Mouse (Mus musculus) limb, embryonic 13.5 days (tissue): ENCODE measurements around the gene Zmat5. TPM values are rescaled to one million over a fixed set of nuclear protein-coding genes. Genes with fewer than 3 reads are reported as not detected.

Experiments used
- polyA plus RNA-seq: library from polyadenylated mRNA; unstranded; fragments of >200 nt; fragmentation: Nextera tagmentation; extraction: Ambion mirVana; gene quantifications from 2 replicates; pipeline ENCODE4 v1.2.1, GENCODE M21; 2015

Gene Zmat5
- polyA plus RNA-seq, 1 experiment from 2014 or later = 63.4 TPM

Other genes with a start within 250 kb of the Zmat5 start
- 27.6 and 30.4 TPM in 2 replicates for gene Mtmr3, start 109.8 kb upstream of the Zmat5 start, polyA plus RNA-seq
- not detected in 2 replicates for gene Gm11032, start 84.6 kb upstream of the Zmat5 start, polyA plus RNA-seq
- 31.0 and 33.5 TPM in 2 replicates for gene Ascc2, start 66.9 kb upstream of the Zmat5 start, polyA plus RNA-seq
- 662 and 692 TPM in 2 replicates for gene Uqcr10, start 336 bp upstream of the Zmat5 start, polyA plus RNA-seq
- gene Cabp7, start 42.1 kb downstream of the Zmat5 start, polyA plus RNA-seq = 0.13 and 0.23 TPM in 2 replicates
- 55.2 and 56.9 TPM in 2 replicates for gene Nf2, start 144.9 kb downstream of the Zmat5 start, polyA plus RNA-seq
- gene Nipsnap1, start 169.3 kb downstream of the Zmat5 start, polyA plus RNA-seq = 75.2 and 78.7 TPM in 2 replicates
- 36.2 and 36.9 TPM in 2 replicates for gene Thoc5, start 190.6 kb downstream of the Zmat5 start, polyA plus RNA-seq
- 0.08 and 0.18 TPM in 2 replicates for gene Nefh, start 243.4 kb downstream of the Zmat5 start, polyA plus RNA-seq